Mouse (Mus musculus): ENCODE data around the gene Sema4d. TPM values are rescaled to one million over a fixed set of nuclear protein-coding genes. Genes with fewer than 3 reads are reported as not detected.
"Not testable (repeated sequence)": the region's sequence is repeated elsewhere in the genome, so short reads cannot be mapped to it uniquely, and the experiment has no call there.

Gene Sema4d
- total RNA-seq (2017): 16.9 and 26.5 TPM in 2 replicates

DNA sequence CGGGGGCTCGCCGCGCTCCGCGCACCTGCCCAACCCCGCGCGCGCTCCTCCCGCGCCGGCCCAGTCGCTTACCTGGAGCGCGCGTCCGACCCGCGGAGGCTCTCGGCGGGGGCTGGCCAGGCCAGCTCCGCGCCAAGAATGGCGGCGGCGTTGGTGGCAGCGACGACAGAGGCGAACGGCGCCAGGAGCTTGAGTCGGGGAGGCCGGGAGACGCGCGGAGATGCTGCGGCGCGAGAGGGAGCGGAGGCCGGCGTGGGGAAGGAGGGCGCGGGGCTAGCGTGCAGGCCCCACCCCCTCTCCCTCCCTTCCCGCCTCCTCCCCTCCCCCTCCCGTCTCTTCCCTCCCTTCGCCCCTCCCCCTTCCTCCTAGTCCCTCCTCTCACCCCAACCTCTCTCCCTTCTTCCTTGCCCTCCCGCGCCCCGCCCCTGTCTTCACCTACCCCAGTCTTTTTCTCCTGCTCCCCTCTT lies at the start of gene Sema4d:
Gene Sema4d (minus strand): TSS at position 323 of the 467 bp plus-strand sequence.
- ATAC-seq (replicated peaks in 1 of 2; ENCODE audit: insufficient read depth in 1 of 2, low FRiP score in 2 of 2, low TSS enrichment in 1 of 2, low read depth in 1 of 2, poor library complexity in 2 of 2, severe bottlenecking in 2 of 2): peak; percentile 38 to 55; a peak in 3 of 4 replicates

- no peak for ATAC-seq (replicated peaks in 1 of 2; ENCODE audit: insufficient read depth in 1 of 2, low FRiP score in 2 of 2, low TSS enrichment in 1 of 2, low read depth in 1 of 2, poor library complexity in 2 of 2, severe bottlenecking in 2 of 2)
Measured at GRCm38 (mm10) chr13:51843298-51843697, 49.8 kb upstream of the Sema4d start.

GRCm38 (mm10) chr13:51842773-51843172 lies 49.2 kb upstream of the Sema4d start:
- no peak for ATAC-seq (replicated peaks in 1 of 2; ENCODE audit: insufficient read depth in 1 of 2, low FRiP score in 2 of 2, low TSS enrichment in 1 of 2, low read depth in 1 of 2, poor library complexity in 2 of 2, severe bottlenecking in 2 of 2)

GRCm38 (mm10) chr13:51842191-51842590 lies 48.6 kb upstream of the Sema4d start:
- no peak for ATAC-seq (replicated peaks in 1 of 2; ENCODE audit: insufficient read depth in 1 of 2, low FRiP score in 2 of 2, low TSS enrichment in 1 of 2, low read depth in 1 of 2, poor library complexity in 2 of 2, severe bottlenecking in 2 of 2)

GRCm38 (mm10) chr13:51841541-51842115 lies 48.1 kb upstream of the Sema4d start:
- no peak; a peak in 1 of 4 replicates for ATAC-seq (replicated peaks in 1 of 2; ENCODE audit: insufficient read depth in 1 of 2, low FRiP score in 2 of 2, low TSS enrichment in 1 of 2, low read depth in 1 of 2, poor library complexity in 2 of 2, severe bottlenecking in 2 of 2)

DNA sequence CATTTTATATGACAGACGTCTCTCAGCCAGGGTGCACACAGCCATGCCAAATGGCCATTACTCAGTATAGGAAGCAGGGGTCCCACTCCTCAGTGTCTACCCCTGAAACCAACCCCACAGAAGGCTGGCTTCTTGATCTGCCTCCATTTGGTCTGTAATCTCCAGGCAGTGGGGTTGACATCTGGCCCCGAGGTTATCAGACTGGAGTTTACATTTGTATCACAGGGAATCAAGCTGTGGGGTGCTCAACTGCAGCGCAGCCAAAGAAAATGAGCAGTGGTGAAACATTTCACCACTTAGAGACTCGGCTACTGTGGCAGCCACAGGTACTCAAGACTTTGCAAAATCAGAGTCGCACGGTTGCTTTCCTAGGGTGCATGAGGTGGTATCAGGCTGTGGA lies 47.2 kb upstream of the Sema4d start:
- no peak for ATAC-seq (replicated peaks in 1 of 2; ENCODE audit: insufficient read depth in 1 of 2, low FRiP score in 2 of 2, low TSS enrichment in 1 of 2, low read depth in 1 of 2, poor library complexity in 2 of 2, severe bottlenecking in 2 of 2)

GRCm38 (mm10) chr13:51839250-51840026 lies 45.9 kb upstream of the Sema4d start:
- peak; percentile 57 to 64; a peak in 3 of 4 replicates for ATAC-seq (replicated peaks in 1 of 2; ENCODE audit: insufficient read depth in 1 of 2, low FRiP score in 2 of 2, low TSS enrichment in 1 of 2, low read depth in 1 of 2, poor library complexity in 2 of 2, severe bottlenecking in 2 of 2)

DNA sequence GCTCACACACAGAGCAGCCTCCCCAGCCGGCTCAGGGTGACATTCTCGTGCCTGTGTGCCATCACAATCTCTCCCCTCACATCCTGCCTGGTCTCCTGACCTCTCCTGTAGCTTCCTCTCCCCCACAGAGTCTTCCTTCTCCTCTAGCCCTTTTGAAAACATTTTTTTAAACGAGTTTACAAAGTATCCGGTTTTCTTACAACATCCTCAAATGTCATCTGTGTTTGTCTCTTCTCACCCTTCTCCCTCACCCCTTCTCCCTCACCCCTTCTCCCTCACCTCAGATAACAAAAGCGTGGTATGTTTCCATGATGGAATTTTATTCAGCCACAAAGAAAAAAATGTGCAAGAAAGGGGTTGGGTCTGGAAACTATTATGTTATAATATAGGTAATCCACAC lies 43.9 kb upstream of the Sema4d start:
- peak in 1 of 2 experiments; percentile 35; a peak in 1 of 4 replicates for ATAC-seq (replicated peaks in 1 of 2; ENCODE audit: insufficient read depth in 1 of 2, low FRiP score in 2 of 2, low TSS enrichment in 1 of 2, low read depth in 1 of 2, poor library complexity in 2 of 2, severe bottlenecking in 2 of 2)

DNA sequence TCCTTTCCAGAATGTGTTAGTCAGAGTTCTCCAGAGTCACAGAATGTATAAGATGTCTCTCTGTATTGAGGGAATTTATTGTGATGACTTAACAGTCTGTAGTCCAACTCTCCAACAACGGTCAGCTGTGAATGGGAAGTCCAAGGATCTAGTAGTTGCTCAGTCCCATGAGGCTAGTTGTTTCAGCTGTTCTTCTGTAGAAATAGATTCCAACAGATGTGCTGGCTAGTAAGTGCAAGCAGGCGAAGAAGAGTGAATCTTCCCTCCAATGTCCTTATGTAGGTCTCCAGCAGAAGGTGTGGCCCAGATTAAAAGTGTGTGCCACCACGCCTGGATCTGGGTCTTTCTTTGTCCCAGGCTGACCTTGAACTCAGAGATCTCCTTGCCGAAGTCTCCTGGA lies 41.7 kb upstream of the Sema4d start:
- not testable (repeated sequence) for ATAC-seq (replicated peaks in 1 of 2; ENCODE audit: insufficient read depth in 1 of 2, low FRiP score in 2 of 2, low TSS enrichment in 1 of 2, low read depth in 1 of 2, poor library complexity in 2 of 2, severe bottlenecking in 2 of 2)

DNA sequence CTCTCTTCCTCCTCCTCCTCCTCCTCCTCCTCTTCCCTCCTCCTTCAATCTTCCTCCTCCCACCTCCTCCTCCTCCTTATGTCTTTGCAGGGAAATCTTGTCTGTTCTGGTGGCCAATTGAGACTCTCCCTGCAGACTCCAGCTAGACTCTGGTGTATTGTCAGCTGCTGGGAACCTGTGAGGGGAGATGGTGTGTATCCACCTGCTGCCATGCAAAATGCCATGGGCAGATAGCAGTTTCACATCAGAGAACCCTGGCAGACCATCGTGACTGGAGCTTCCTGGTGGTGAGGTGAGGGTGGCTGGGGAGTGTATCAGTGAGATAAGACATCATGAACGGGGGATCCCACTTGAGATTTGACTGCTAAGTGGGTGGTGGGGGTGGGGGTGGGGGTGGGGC lies 41.0 kb upstream of the Sema4d start:
- no peak for ATAC-seq (replicated peaks in 1 of 2; ENCODE audit: insufficient read depth in 1 of 2, low FRiP score in 2 of 2, low TSS enrichment in 1 of 2, low read depth in 1 of 2, poor library complexity in 2 of 2, severe bottlenecking in 2 of 2)

- ATAC-seq (replicated peaks in 1 of 2; ENCODE audit: insufficient read depth in 1 of 2, low FRiP score in 2 of 2, low TSS enrichment in 1 of 2, low read depth in 1 of 2, poor library complexity in 2 of 2, severe bottlenecking in 2 of 2): not testable (repeated sequence)
Measured at GRCm38 (mm10) chr13:51834024-51834423, 40.5 kb upstream of the Sema4d start.

DNA sequence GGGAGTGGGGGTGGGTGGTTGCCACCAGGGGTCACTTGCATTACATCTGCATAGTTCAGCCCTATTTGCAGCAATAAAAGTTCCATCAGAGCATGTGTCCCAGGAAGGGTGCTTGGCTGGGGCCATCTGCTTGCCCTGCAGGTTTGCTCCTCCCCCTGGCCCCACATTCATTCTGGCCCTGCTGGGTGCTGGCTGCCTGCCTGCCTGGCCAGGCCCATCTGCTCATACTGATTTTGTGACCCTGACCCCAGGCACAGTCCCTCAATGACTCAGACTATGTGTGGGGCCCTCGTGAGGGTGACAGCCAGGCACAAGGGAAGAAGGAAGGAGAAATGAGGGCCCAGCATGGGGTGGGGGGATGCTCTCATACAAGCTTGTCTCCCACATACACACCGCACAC lies 40.1 kb upstream of the Sema4d start:
- no peak for ATAC-seq (replicated peaks in 1 of 2; ENCODE audit: insufficient read depth in 1 of 2, low FRiP score in 2 of 2, low TSS enrichment in 1 of 2, low read depth in 1 of 2, poor library complexity in 2 of 2, severe bottlenecking in 2 of 2)

DNA sequence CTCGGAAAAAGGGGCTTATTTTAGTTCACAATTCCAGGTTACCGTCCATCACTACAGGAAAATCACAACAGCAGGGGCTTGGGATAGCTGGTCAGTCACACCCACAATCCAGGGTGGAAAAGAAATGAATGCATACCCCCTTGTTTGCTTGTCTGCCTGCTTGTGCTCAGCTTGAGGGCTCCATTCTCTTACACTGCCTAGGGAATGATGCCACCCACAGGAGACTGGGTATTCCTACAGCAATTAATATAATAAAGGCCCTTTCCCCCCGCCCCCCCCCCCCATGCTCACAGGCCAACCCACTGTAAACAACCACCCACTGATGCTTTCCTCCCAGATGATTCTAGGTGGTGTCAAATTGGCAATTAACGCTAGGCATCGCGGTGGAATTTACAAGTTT lies 38.9 kb upstream of the Sema4d start:
- no peak for ATAC-seq (replicated peaks in 1 of 2; ENCODE audit: insufficient read depth in 1 of 2, low FRiP score in 2 of 2, low TSS enrichment in 1 of 2, low read depth in 1 of 2, poor library complexity in 2 of 2, severe bottlenecking in 2 of 2)

- peak; percentile 69 to 75; a peak in 3 of 4 replicates for ATAC-seq (replicated peaks in 1 of 2; ENCODE audit: insufficient read depth in 1 of 2, low FRiP score in 2 of 2, low TSS enrichment in 1 of 2, low read depth in 1 of 2, poor library complexity in 2 of 2, severe bottlenecking in 2 of 2)
Measured at GRCm38 (mm10) chr13:51830744-51831450, 37.4 kb upstream of the Sema4d start.

DNA sequence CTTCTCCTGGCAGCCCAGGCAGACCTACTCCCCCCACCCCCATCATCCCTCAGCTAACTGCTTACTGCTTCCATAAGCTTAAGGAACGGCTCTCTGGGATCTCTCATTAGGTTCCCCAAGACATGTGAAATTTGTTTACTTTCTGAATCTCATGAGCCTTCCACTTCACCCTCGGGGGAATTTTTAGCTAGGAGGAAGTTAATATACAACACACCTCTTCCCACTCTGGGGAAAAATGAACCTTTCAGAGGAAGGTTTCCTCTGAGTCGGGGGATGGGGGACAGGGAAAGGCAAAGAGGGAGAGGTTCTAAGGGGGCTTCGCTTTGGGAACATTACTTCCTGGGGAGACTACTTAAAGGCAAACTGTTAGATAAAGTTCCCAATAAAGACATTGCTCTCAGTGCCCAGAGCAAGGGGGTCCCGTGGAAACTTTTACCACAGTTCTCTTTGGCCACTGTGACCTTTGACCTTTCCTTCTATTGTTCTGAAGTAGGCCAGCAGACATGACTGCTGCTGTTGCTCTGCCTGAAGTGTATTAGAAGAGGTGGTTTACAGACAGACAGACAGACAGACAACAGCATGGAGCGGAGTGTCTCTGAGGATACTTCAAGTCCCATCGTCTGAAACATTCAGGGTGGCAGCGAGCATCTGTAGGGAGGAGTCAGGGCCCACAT lies 30.4 kb upstream of the Sema4d start:
- ATAC-seq (replicated peaks in 1 of 2; ENCODE audit: insufficient read depth in 1 of 2, low FRiP score in 2 of 2, low TSS enrichment in 1 of 2, low read depth in 1 of 2, poor library complexity in 2 of 2, severe bottlenecking in 2 of 2): no peak

DNA sequence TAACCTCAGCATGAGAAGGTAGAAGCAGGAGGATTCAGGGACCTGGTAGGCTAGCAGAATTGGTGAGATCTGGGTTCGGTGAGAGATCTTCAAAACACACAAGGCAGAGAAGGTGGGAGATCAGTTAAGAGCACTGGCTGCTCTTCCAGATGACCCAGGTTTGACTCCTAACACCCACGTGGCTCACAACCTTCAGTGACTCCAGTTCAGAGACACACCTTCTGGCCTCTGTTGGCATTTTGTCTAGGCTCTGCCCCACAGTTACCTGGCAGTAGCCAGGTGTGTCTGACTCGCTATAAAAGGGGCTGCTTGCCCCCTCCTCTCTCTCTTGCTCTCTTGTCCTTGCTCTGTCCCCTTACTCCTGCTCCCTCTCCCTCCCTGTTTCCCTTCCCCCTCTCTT lies 28.4 kb upstream of the Sema4d start:
- no peak for ATAC-seq (replicated peaks in 1 of 2; ENCODE audit: insufficient read depth in 1 of 2, low FRiP score in 2 of 2, low TSS enrichment in 1 of 2, low read depth in 1 of 2, poor library complexity in 2 of 2, severe bottlenecking in 2 of 2)

DNA sequence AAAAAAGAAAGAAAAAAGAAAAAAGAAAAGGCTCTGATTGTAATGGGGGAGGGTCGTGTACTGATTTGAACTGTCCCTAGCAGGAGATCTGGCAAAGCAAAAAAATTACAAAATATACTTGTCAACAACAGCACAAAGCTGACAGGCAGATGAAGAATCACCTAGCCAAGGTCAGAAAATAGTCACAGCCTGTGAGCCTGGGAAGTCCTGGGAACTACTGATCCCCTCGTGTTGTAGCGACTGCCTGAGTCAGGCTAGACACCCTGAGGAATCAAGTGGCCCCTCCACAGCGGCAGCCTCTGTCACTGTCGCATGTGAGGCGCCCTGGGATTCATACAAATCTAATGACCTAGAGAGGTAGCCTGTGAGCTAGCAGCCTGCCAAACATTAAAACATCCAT lies 25.8 kb upstream of the Sema4d start:
- ATAC-seq (replicated peaks in 1 of 2; ENCODE audit: insufficient read depth in 1 of 2, low FRiP score in 2 of 2, low TSS enrichment in 1 of 2, low read depth in 1 of 2, poor library complexity in 2 of 2, severe bottlenecking in 2 of 2): no peak

- ATAC-seq (replicated peaks in 1 of 2; ENCODE audit: insufficient read depth in 1 of 2, low FRiP score in 2 of 2, low TSS enrichment in 1 of 2, low read depth in 1 of 2, poor library complexity in 2 of 2, severe bottlenecking in 2 of 2): no peak
Measured at GRCm38 (mm10) chr13:51818944-51819326, 25.4 kb upstream of the Sema4d start.

Measured in hematopoietic stem cell, adult 5-6 weeks (primary cell).